Mouse (Mus musculus) activated CD4-positive, CD25-positive, alpha-beta regulatory T cell, adult 4 months (primary cell): ENCODE results near the gene Fam117b. TPM values are rescaled to one million over a fixed set of nuclear protein-coding genes. Genes with fewer than 3 reads are reported as not detected.

Experiments used
- ATAC-seq: one replicate; pipeline ENCODE4 v1.8.0; 2017
- polyA plus RNA-seq, 2 experiments: library from polyadenylated mRNA; unstranded; fragments of 100-300 nt; shearing (Covaris generic); gene quantifications; one replicate each; pipeline ENCODE4 v1.2.1; 2017

The Fam117b gene
- polyA plus RNA-seq: 10 to 100 TPM; 14.9 to 17.4 TPM

DNA sequence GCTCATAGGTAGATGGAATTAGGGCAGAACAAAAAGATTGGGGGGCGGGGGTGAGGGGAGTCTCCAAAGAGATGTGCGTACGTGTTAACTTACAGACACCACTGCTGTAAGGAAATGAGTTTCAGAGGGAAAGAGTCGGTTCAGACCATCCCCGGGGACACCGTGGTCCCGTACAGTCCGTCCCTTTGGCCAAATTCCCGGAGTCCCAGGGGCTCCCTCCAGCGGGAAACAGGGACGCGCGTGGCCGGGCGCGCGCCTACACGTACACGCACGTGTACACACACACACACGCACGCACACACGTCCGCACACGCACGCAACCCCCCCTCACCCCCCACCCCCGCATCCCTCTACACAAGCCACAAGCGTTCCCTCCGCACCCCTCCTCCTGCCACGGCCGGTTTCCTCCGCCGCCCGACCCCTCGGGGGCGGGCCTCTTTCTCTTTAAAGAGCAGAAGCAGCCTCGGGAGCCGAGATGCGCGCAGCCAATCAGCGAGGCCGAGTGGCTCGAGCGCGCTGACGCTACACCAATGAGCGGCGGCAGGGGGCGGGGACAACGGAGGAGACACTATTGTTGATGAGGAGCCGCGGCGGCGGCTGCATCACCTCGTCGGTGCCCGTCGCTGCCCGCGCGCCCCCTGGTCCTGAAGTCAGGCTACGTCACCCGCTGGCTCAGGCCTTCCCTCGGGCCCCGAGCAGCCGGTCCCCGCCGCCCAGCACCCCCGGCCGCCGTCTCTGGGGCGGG lies at the start of gene Fam117b:
TSS of gene Fam117b (plus strand) at position 594 of the 745 bp plus-strand sequence.
- ATAC-seq: peak; percentile 89

DNA sequence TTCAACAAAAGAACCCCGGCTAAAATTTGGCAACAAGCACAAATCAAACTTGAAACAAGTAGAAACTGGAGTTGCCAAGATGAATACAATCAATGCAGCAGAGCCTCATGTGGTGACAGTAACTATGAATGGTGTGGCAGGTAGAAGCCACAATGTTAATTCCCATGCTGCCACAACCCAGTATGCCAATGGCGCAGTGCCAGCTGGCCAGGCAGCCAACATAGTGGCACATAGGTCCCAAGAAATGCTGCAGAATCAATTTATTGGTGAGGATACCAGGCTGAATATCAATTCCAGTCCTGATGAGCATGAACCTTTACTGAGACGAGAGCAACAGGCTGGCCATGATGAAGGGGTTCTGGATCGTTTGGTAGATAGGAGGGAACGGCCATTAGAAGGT lies 44.8 kb upstream of the Fam117b start:
- no peak for ATAC-seq

DNA sequence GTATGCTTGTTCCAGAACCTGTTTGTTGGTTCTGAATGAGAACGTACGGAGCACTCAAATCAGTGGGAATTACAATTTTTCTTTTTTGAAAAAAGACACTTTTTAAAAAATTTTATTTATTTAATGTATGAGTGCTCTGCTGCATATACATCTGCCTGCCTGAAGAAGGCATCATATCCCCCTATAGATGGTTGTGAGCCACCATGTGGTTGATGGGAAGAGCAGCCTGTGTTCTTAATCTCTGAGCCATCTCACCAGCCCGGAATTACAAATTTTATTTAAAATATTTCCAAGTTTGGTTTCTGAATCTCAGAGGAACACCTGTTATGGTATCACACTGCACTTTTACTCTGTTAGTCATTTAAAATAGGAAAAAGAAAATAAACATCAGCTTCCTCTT lies 38.8 kb upstream of the Fam117b start:
- ATAC-seq: no peak

DNA sequence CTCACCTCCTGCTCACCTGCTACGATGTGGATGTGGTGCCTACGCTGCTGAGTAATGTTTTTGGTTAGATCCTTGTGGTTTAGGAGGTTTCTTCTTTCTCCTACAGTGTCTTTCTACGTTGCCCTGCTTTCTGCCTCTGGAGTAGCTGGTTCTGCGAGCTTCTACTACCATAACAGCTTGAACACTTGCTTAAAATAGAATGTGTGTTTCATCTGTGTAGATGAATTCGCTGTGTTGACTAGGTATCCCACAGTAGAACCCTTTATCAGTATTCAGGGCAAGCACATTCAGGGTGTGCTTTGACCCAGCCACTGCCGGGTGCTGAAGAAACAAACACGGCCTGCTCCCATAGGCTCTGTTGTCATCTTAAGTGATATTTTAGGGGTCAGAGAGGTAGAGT lies 34.7 kb upstream of the Fam117b start:
- no peak for ATAC-seq

DNA sequence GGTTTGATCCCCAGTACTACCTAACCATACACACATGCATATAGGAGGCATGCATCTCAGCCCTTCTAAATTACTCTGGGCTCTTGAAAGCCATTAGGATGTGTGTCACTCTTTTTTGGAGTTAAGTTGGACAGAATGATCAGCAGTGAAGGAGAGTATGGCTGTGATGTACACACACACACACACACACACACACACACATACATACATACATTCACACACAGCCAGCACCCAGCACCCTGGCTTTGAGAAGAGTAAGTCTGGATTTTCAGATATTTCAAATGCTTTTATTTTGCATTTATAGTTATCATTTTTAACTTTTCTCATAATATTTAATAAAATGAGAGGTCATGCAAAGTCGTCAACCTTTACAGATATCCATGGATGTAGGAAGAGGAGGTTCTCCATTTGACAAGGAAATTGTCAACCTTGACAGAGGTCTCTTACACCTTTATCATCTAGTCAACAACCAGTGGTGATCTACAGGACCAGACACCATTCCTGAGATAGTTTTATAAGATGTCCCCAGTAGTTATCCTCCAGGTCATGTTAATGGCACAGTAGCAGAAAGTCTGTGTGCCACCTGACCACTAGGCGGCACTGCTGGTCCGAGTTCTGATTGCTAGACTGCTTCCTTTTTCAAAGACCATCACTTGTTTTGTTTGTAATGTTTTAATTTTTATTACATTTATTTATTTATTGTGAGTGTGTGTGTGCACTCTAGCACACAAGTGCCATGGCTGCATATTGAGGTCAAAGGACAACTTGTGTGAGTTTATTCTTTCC lies 29.3 kb upstream of the Fam117b start:
- peak; percentile 68 for ATAC-seq

DNA sequence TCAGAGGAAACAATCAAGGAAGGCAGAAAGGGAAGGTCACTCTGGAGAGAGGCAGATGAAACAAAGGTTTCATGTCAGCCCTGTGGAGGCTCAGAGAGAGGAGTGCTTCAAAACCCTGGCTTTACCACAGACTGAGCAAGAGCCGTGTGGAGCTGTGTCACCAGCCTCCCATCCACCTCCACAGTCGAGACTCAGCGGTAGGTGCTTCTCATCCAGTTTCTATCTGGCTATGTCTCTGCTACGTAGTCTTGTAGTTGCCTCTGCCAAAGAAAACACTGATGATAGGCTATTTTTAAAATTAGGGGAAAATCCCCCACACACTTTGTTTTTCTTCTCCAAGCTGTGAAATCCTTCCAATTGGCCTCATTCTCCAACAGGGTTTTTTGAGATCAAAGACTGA lies 25.9 kb upstream of the Fam117b start:
- ATAC-seq: peak; percentile 43

DNA sequence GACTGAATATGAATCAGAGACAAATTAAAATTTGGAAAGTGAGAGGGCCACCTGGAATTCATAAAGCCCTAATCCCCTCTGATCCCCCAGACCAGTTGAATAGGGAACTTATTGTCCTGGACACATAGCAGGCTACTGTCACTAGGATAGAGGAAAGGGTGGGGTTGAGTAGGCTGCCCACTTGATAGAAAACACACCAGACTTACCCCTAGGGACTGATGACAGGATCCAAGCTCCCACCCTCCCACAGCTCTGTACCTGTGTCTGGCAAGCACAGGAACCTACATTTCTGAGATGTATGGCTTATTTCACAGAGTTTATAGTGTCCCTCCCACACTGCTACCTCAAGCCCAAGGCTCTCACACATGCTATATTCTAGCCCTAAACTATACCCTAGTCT lies 24.8 kb upstream of the Fam117b start:
- ATAC-seq: no peak

DNA sequence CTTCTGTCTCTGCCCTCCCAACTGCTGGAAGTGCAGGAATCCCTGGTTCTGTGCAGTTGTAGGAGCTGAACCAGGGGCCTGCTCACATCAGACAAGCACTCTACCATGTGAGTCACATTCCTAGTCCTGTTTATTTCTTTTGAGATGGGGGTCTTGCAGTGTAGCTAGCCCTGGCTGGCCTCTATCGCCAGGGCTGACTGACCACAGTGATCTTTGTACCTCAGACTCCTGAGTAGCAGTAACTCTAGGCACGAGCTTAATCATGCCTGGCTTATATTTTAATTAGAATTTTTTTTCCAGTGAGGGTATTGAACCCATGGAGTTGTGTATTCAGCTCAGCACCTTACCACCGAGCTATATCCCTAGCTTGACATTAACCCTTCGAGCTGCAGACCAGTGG lies 21.6 kb upstream of the Fam117b start:
- ATAC-seq: no peak

DNA sequence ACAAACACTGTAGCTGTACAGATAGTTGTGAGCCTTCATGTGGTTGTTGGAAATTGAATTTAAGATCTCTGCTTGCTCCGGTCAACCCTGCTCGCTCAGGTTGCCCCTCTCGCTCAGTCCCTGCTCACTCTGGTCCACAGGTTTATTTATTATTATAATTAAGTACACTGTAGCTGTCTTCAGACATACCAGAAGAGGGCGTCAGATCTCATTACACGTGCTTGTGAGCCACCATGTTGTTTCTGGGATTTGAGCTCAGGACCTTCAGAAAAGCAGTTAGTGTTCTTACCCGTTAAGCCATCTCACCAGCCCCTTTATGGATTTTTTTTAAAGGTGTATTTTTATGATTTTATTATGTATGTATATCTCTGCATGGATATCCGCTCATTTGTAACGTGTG lies 20.0 kb upstream of the Fam117b start:
- ATAC-seq: no peak

DNA sequence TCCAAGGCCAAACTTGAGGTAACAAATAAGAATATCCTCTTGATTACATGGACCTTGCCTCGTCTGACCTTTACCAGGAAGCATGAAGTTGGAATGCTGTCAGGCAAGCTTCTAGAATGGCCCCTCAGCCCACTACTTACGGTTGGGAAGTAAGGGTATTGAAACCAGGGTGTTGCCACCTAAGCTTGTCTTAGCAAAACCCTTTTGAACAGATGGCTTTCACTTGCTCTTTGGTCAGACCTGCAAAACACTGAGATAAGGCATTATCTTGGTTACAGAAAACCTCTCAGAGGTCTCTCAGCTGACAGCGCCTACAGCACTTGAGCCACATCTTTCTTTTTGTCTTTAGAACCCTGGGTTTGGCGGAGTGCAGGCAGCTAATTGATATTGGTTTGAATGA lies 18.8 kb upstream of the Fam117b start:
- ATAC-seq: no peak

DNA sequence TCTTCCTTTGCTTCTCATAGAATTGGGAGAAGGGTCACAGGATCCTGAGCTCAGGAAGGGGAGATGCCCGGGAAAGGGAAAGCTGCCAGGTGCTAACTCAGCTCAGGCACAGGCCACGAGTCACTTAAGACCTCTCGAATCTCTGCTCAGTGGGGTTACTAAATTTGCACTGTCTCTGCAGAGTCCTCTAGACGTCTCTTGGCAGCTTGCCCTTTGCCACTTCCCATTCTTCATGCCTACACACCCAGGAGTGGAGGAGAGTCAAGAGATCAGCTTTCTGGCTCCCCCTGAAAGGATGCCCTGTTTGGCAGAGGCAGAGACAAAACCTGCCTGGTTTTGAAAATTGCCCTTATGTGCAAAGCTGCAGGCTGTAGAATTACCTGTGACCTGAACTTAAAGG lies 17.4 kb upstream of the Fam117b start:
- no peak for ATAC-seq

DNA sequence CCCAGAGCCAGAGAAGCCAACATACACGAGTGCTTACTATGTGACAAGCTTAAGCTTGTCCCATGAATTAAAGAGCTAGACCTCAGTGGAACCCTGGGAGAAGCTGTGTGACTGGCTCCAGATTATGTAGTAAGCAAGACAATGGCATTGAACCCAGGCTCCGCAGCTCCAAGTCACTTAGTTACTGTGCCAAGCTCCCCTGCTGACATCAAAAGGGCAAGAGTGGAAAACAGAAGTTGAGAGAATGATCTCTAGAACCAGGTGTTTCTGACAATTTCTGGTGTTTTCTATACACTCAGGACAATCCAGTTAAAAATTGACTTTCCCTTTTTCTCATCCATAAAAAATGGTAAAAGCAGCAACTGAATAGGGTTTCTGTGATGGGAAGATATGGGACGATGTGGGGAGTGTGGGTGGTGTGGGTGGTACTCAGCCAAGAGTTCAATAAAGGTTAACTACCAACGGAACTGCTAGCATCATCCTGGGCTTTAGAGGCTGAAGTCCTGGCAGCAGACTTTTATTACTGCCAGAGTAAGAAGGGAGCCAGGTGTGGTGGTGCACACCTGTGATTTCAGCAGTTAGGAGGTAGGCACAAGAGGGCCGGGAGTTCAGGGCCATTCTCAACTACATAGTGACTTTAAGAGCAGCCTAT lies 15.5 kb upstream of the Fam117b start:
- ATAC-seq: no peak

DNA sequence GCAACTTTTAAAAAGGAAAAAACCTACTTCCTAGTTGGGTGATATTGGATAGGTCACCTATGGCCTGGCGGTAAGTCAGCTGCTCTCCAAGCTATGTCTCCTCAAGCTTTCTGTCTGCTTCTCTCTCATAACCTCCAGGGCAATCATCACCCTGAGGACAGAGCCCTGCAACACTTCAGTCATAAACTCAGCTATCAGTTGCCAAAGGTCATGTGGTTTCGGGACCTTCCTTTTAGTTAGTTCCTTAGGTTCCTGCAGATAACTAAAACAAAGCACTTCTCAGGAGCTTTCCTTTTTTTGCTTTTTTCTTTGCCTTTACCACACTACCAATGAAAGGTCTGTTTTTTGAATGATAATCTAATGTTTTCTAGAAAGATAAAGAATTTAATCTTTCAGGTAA lies 13.1 kb upstream of the Fam117b start:
- no peak for ATAC-seq

DNA sequence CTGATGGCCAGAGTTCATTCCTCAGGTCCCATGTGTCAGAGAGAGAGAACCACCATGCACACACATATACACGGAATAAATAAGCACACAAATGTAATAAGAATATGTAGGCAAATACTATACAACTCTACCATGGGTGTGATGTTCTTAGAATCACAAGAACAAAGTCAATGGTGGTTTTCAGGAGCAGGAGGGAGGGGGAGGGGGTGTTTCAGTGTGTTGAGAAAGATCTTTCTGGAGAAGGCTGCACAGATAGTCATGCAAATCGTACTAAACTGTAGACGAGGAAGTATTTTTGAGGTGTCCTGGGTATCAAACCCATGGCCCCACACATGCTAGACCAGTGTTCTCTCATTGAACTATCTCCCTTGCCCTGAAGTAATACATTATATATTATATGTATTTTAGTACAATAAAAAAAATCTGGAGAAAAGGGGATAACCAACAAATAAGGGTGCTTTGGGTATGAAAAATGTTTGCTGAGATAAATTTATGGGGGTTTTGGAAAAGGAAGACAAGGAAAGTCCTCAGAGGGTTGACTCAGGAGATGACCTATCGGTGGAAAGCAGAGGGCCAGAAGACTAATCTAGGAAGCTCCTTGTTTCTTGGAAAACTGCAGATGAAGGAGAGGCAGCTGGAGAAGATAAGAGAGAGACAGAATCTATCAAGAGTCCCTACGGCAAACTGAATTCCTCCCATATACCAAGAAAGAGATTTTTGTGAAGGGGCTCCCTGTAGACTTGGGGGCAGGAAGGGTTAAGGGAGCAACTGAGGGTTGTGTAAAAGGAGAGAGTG lies 11.5 kb upstream of the Fam117b start:
- ATAC-seq: no peak

DNA sequence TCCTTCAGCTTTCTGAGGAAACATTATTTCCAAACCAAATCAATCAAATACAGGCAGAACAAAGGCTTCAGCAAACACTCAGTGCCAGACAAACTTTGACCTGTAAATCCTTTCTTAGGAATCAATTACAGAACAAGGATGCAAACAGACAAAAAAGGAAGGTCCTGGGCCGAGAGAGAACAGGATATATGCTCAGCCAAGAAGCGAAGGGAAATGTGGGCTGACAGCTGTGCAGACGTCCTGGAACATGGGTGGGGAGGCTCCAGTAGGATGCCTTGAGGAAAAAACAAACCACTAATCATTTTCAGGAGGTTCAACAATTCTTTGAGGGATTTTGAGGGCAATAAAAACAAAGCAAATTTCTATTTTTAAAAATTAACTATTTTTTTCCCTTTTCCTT lies 10.2 kb upstream of the Fam117b start:
- ATAC-seq: no peak

DNA sequence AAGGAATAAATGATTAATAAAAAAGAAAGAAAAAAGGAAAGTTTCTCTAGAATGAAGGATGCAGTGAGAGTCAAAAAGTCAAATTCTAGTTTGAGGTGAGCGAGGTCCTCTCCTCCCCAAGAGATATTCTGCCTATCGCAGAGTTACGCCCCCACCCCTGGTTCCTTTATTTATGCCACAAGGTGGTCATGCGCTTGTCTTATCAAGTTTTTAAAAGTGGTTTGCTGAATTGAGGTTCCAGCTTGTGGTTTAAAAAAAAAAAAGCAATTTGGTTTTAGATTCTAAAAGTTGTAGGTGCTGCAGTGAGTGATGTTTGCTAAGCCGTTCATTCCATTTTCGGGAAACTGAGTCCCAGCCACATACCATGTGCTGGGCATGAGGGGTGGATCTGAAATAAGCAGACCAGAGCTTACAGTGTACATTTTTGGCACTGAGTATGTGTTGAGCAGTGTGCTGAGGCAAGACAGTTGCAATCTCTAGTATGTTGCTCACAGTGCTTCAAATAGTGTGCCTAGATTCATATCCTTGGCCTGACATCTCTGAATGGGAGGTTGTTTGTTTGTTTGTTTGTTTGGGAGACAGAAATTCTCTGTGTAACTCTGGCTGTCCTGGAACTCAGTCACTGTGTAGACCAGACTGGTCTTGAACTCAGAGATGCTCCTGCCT lies 8.0 kb upstream of the Fam117b start:
- ATAC-seq: no peak

DNA sequence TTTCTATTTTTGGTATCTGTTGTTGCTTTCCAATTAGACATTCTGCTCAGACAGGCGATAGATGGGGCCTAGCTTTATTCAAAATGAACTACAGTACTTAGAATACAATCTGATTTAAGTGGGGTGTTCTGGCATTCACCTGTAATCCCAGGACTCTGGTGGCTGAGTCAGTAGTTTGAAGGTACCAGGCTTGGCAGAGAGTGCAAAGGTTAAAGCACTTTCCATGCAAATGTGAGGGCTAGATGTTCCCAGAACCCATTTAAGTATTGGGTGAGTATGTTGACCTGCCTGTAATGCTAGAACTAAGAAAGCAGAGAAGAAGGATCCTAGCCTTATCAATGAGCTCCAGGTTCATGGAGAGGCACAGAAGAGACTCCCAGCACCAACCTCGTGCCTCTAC lies 6.9 kb upstream of the Fam117b start:
- ATAC-seq: no peak

DNA sequence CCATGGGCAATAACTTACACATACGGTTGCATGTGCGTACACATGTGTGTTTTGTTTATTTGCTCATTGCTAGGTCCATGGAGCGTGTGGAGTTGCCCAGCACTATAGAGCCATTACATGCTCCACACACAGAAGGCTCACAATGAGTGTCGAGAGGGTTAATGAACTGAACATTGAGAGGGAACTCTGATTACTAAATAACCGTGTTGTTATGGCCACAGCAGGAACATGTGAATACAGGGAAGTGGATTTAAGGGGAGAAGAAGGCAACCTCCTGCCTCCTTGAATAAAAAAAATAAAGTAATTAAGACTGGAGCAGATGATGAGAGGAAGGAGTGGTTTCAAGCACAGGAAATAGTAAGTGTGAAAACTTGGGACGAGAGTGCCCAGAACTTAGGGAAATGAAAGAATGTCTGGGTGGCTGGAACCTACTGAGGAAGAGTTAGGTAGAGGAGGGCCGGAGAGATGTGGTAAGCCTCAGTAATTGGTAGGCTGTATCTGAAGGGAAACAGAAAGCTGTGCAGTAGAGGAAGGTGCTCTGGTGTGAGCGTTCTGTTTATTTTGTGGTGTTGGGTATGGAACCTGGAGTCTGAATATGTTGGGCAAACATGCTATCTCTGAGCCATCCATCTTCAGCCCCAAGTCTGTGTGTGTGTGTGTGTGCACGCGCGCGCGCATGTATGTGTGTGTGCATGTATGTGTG lies 5.8 kb upstream of the Fam117b start:
- no peak for ATAC-seq

DNA sequence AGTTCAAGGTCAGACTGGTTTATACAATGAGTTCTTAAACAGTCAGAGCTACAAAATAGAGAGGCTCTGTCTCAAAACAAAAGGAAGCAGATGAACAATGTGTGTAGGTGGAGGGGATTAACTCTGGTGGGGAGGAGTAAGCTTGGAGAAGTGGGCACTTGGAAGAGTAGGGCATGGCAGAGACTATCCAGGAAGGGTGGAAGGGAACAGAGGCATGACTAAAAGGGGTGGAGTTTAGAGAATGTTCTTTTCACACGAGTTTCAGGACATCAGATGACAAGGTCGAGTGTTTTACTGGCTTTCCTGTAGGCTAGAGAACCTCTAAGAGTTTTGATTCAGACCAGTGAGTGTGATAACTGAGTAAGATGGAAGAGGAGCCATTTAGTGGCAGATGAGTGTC lies 5.1 kb upstream of the Fam117b start:
- ATAC-seq: no peak

DNA sequence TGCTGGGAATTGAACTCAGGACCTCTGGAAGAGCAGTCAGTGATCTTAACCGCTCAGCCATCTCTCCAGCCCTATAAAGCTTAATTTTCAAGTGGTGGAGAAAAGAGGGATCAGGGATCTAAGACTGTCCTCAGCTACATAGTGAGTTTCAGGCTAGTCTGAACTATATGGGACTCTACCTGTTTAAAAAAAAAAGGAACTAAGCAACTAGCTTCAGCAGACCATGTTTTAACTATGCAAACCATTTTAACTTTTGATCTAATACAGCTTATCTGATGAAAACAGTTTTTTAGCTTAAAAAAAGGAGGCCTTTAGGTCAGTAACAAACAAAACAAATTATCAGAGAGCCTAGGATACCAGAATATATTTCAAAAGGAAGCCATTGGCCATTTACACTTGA lies 1.9 kb upstream of the Fam117b start:
- ATAC-seq: no peak

DNA sequence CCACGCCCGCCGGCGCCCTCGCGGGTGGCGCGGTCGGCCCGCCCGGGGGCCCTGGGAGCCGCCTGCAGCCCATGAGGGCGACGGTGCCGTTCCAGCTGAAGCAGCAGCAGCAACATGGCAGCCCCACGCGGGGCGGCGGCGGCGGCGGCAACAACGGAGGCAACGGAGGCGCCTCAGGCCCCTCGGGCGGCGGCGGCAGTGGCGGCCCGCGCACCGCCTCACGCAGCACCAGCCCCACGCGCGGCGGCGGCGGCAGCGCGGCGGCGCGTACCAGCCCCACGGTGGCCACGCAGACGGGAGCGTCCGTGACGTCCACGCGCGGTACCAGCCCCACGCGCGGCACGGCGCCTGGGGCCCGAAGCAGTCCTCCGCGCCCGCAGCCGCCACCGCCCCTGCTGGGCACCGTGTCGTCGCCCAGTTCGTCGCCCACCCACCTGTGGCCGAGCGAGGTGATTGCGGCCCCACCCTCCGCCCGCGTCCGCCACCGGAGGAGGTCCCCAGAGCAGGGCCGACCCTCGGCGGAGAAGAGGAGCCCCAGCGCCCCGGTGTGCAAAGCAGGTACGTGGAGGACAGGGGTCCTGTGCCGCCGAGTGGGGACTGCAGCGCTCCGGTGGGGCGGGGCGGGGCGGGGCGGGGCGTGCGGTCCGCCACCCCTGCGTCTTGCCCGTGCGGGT lies 526 bp downstream of the Fam117b start:
- peak; percentile 12 for ATAC-seq
